Mouse (Mus musculus) v-Abl transformed pro-B cells (cell line): Measurements from ENCODE around the gene Shisa3.

Source experiments
- in situ Hi-C, 2 experiments: fragments of 400-800 bp; cut with MboI; formaldehyde crosslinking; loops; one replicate each; pipeline ENCODE4 v1.15.1; 2025; ENCODE audit not compliant: unreplicated experiment in 2 of 2

Gene Shisa3

DNA sequence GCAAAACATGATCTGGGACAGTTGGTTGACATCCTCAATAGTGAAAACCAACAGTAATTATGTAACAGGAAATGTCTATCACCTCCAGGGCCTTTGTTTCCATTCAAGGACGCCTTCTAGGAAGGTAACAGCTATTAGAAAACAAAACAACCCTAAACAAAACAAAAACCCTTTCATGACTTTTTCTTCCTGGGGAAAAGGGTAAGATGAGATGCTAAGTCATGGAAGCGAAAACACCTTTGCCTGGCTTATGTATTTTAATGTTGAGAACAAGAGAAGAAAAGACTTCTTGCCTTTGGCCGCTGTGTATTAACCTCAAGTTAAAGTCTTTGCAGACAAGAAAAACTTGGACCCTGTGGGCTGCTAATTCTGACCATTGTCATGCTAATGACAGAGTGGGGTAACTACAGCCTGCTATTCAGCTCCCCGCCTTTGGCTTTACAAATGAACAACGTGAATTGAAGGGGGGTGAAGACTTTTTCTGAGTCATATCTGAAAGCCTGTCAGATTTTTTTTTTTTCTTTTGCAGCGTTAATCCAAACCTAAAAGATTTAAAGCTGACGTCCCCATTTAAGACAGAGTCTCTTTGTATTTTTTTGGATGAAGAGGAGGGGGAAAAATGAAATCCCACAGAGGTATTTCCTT lies 25.6 kb downstream of the Shisa3 start:
- in situ Hi-C loops, result no loop called here

DNA sequence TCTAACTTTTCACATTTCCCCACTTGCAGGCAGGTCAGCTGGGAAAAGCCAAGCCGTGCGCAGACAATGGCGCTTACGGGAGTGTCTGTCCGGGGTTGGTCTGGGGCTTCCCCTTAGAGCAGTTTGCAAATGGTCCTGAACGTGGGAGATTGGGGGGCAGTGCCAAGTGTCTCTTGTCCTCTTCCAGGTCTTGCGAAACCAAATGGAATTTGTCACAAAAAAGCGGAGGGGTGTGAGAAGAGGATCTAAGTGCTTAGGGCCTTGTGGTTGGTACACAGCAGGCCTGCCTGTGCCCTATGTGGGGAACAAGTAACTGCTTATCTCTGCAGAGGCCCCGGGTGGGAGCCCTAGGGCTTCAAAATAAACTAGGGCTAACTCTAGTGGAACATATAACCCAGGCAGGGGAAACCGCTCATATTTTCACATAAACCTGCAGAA lies 26.2 kb downstream of the Shisa3 start:
- in situ Hi-C loops, result no loop called here

DNA sequence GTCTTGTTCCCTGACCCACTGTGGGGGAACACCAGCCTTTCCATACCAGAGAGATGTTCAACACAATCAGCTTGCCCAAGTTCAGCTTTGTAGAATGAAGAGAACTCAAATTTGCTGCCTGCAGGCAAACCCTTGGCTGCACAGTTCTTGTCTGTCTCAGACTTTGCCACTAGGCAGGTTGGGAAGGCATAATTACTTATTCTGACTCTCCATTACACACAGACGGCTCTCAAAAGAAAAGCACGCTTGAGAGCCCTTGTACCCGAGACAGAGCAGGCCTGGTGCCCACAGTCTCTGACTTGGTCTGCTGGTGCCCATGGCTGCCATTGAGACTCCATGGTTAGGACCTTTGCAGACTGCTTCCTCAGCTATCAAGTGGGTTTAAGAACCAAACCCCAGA lies 26.7 kb downstream of the Shisa3 start:
- in situ Hi-C loops, result no loop called here

DNA sequence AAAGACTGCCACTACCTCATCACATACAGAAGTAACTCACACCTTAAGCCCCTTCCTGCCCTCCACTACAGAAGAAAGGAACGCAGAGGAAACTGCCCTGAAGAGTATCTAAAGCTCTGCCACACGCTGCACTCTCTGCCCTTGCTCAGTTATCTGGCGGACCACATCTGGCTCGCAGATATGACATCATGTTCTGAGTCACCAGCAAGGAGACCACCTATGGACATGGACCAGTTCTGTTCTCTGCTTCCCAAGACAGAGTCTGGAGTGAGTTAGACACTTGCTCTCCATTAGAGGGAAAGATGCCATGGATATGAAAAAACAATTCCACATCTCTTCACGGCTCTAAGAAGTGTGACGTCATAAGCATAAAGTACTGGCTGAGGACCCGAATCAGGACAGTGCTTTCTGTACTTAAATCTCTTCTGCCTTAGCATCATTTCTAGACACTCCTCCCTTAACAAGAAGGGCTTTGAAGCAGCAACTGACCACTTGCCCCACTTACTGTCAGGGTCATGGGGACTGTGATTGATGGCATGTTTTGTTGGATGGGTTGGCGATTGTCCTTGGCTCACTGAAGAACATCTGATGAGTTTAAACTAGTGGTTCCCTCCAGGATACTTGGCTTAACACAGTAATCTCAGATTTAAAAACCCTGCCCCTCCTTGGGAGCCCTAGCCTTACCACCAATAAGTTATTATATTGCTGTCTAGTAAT lies 33.1 kb downstream of the Shisa3 start:
- in situ Hi-C loops, result no loop called here

DNA sequence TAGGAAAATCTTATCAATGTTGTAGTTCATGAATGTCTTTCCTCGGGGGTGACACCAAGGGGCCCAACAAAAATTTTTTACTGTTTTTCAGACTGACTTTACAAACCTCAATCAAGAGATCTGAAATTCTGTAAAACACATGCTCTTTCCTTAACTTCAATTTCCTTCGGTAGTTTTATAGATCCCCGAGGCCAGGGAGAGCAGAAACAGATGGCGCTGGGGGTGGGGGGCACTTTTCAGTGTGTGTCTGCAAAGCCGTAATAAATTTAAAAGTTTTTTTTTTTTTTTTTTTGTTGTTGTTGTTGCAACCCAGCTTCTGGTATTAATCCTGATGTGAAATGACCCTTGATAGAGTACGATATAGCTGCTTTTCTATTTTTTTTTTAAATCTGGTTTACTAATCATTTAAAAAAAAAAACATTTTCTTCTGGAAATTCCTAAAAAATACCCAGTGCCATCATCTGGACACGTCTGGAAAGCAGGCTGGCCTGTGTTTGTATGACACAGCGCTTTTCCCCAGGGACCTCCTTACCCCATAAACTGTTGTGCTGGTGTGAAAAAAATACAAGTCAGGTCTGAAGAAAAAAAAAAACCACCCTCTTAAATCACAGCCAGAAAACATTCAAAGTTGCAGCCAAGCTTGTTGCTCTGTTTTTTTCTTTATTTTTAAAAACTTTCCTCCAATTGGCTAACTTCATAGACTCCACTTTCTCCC lies 33.9 kb downstream of the Shisa3 start:
- in situ Hi-C loops, result no loop called here

DNA sequence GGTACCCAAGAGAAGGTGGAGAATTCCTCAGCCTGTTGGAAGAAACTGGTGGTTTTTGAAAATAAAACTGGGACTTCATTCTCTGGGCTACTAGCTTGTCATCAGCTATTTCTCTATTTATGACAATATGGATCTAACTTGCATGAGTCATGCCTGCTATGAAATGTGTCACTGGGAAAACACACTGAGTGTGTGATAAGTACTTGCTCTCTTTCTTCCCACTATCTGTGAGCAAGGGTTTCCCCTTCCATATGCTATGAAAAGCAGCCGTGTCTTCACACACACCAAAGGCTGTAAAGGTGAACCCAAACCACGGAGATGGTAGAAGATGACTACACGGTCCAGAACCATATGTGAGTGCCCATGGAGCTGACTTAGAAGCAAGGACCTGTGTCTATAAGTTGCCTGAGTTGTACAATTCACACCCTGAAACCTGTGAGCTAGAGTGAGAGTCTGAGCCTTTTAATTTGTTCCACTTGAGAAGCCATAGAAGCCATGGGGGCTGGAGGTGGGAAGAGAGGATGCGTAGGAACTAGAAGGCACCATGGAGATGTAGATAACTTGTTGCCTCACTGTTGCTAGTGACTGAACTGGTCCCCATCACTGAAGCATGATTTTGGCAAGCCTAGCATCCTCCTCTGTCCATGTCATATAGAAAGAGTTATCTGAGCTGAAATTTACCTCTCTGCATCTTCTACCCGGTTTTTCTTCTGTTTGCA lies 36.0 kb downstream of the Shisa3 start:
- in situ Hi-C loops, result no loop called here

DNA sequence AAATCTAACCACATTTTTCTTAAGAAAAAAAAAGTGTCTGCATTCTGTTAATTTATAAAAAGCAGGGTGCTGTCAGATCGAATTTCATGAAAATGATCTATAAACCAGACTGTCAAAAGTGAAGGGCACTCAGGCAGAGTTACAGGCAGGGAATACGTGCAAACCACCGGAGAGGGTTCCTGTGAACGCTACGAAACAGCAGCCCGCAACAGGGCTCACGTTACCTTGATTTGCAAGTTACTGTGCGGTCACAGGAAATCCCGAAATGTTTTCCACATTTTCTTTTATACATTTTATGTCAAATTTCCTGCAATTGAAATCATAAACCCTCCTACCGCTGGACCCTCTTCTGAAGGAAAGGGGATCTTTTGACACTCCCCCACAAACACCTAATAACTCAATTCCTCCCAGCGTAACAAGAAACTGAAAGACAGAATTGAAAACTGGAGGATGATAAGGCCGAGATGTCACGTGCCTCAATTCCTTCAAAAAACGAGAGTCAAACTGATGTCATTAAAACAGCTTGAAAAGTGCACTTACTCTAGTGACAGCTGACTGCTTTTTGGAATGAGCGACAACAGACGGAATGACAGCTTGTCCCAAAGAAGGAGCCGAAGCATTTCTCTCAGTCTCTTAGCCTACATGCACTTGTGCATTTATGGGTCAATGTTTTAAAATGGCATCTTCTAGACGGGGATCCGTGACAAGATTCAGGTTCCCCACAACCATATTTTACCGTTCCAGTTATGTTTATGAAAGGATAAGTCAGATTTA lies 39.3 kb downstream of the Shisa3 start:
- in situ Hi-C loops, result no loop called here

DNA sequence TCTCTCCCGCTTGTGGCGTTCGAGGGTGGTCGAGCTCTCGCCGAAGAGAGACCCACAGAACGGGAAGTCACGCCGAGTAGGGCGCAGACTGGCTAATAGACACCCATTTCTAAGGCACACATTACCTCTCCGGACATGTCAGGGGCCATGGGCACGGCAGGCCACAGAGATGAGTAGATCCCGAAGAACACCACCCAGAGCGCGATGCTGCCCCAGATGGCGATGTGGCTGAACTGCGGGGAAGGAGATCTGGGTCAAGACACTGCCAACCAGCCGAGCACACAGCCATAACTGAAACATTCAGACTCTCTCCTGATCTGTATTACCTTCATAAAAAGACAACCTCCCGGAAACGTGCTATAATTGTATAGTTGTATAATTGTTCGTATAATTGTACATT lies 39.9 kb downstream of the Shisa3 start:
- in situ Hi-C loops, result no loop called here

DNA sequence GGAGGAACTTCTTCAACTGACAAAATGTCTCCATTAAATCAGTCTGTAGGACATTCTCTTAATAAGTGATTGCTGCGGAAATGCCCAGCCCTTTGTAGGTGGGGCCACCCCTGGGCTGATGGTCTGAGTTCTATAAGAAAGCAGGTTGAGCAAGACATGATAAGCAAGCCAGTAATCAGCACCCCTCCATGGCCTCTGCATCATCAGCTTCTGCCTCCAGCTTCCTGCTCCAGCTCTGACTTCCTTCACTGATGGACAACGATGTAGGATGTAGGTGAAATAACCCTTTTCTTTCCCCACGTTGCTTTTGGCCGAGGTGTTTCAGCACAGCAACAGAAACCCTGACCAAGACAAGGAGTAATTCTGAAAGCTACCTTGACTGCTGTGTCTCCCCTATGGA lies 41.5 kb downstream of the Shisa3 start:
- in situ Hi-C loops, result no loop called here

DNA sequence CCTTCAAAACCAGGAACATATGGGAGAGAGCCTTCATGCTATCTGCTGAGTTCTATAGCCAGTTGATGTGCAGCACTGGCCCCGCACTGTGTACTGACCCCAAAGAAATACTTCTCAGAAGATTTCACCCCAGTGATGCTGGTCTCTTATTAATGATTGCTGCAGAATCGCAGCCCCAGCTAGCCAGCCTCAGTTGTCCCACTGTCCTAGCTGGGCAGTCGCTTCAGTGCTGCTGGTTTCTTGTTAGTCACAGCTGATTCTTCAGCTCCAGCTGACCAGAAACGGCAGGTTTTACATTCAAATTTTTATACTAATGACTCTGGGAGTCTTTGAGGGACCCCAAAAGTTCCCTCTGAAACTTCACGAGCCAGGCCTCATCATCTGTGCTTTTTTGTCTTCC lies 42.3 kb downstream of the Shisa3 start:
- in situ Hi-C loops, result no loop called here

DNA sequence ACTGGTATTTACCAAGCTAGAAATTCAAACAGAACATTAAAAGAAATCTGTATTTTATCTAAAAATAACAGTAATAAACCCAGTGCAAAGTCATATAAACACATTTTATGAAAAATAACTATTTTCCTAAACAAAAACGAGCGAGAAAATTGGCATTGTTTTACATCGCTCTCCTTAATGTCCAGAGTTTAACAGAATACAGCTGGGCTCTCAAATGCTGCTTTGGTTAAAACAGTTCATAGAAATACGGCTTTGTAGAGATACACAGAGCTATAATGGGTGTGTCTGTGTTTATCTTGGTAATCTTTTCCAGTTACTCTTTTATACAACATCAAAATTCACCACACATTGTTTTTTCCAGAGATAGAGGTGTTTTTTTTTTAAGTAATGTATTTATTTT lies 44.8 kb downstream of the Shisa3 start:
- in situ Hi-C loops, result no loop called here

DNA sequence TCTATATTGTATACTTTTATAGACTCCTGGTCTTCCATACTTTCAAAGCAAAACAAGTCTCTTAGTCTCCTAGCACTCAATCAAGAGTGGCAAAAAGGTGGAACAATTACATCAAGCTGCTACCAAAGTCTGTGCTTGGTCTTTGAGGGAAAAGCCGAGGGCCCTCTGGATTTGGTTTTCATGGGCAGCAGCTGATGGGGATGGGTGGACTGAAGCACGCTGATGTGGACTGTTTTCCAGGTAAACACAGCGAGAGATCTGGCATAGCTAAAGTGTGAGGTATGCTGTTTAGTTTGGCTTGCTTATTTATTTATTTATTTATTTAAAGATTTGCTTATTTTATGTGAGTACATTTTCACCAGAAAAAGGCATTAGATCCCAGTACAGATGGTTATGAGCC lies 45.9 kb downstream of the Shisa3 start:
- in situ Hi-C loops, result no loop called here

DNA sequence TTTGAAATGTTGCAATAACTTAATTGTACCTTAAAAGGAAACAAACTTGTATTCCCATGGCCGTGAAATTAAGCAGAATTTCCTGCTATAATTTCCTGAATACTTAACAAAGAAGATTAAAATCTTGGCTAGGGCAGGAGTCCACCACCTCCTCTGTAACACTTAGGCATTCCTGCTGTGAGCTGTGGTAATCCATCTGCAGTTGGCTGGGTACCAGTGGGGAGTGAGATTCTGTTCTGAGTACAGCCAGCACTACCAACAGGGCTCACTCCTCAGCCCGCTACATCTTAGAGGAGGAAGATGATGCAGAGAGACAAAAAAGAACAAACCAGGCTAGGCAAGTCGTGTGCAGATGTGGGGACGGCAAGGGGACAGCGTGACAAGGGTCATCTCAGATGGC lies 46.9 kb downstream of the Shisa3 start:
- in situ Hi-C loops, result no loop called here

DNA sequence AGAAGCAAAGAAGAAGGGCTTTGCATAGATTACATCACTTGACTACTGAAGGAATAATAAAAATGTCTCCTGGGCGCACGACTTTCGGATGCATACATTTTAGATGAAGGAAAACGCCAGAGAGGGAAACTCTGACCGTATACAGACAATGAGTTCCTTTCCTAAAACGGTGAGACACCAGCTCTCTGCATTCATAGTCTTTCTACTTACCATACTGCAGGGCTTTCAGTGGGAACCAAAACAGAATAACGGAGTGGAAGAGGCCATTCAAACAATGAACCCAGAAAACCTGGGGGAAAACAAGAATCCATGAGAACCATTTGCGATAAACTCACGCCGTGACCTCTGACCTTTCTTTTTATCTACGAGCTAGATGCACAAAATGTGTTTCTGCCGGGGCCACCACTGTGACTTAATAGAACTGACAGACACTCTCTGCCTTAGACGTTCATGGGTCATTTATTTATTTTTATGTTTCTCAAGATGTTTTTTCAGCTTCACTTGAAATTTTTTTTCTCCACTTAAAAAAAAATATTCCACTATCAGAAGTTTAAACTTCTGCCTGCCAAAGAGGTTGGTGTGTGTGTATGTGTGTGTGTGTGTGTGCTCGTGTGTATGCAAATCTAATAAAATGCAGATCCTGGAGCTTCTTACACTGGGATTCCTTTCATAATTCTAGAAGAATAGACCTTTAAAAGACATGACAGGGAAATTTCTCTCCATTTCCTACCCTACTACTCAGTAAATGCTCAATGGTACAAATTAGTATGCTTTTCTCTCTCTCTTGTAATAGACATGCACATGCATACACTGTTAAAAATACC lies 48.2 kb downstream of the Shisa3 start:
- in situ Hi-C loops, result no loop called here

DNA sequence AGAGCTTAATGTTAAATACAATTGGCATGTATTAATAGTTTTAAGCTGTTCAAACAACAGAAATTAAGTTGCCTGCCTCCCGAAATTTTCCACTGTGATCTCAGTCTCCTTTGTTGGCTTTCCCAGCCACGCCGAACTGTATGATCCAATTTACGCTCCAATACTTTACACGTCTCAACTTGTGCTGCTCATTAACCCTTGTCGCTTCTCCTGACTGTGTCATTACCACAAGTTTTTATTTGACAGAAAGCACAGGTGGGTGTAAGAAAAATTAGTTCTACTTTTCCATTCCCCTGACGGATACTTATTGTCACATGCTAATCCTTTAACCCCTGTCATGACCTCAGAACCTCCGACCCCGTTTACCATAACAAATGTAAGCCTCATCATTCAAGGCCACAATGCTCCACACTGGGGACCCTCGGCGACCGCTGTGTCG lies 49.2 kb downstream of the Shisa3 start:
- in situ Hi-C loops, result no loop called here

DNA sequence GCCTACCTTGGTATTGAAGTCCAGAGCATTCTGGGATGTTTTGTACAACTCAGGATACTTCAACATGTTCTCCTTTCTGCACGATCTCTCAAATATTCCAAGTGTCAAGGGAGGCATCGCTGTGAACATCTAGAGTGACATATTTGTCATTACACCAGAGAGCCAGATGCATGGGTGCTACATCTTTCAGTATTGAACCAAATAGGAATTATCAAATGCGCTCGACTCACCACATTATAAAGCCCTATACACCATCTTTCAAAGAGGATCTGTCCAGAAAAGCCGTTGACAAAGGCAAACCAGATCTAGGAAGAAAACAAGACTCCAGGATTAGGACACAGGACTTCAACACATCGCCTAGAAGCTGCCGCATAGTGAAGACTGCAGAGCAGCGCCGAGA lies 52.2 kb downstream of the Shisa3 start:
- in situ Hi-C loops, result no loop called here

DNA sequence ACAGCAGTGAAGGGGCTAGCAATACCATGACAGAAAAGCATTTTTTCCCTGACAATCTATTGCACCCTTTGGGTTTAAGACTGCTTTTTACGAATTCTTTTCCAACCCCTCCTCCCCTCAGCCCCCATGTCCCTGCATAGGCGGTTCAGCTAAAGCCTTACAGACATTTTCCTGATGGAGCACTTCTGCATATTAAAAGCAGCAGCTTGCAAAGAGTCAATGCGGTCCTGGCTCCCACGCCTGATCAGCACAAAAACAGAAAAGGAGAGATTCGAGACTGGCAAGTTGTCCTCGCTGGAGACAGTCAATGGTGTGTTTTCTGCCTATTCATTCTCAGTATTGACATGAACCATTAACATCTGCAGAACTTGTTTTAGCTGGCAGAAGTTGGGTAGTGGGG lies 55.0 kb downstream of the Shisa3 start:
- in situ Hi-C loops, result no loop called here

DNA sequence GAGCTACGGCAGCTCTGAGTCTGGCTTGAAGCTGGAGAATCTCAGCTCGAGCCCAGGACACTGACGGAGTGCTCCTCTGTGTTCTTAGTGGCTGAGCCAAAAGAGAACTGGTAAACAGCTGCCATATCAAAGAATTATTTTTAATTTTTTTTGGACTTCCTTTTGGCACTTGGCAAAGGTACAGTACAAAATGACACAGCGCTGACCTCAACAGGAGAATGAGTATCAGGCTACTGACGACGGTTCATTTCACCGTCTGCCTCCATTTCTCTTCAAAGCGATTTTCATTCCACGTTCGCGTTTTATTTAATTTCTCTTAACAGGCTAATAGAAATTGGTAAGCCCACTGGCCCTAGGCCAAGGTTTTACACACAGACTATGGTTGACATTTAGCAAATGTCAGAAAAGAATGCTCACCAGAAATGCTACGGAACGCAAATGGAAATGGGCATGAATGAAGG lies 61.8 kb downstream of the Shisa3 start:
- in situ Hi-C loops, result no loop called here

DNA sequence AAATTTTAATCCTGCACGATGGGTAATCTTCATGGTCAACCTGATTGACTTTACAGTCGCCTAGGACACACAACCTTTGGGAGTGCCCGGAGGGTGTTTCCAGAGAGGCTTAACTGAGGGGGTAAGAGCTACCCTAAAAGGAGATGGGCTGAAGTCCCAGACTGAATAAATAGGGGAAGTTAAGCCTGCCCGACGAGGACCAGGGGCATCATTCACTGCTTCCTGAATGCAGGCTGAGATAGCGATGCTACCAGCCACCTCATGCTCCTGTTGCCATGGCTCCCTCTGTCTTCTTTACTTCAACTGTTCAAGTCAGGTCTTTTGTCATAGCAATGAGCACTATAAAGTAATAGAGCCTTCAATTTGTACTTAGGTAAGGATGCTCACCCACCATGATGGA lies 62.5 kb downstream of the Shisa3 start:
- in situ Hi-C loops, result no loop called here

DNA sequence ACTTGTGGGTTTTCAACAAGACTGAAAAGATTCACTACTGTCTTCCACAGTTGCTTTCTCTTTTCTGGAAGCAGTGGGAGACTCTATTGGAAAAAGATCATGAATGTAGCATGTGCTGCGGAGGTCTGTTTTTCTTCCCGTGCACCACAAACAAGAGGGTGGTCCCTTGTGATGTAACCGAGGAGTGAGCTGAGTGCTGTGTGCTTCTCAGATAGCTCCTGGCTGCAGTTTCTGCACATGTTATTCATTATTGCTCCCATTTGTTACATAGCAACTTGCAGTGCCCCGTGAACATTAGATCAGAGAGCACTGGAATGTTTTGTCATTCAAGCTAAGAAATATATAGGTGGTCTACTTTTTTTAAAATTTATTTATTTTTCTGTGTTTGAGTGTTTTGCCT lies 65.3 kb downstream of the Shisa3 start:
- in situ Hi-C loops, result no loop called here
